Mouse (Mus musculus) CH12.LX (cell line): ENCODE data around the gene Kdm4b.

ENCODE experiments used
- CTCF ChIP-seq, 2 experiments: IDR thresholded peaks in 1 of 2; conservative IDR thresholded peaks in 1 of 2; 2 replicates each; pipeline ENCODE4 v1.5.1; 2011 to 2012; ENCODE audit warnings: low read depth in 2 of 2, low read length in 2 of 2, improper control_type of control experiment in 1 of 2, inconsistent platforms in 1 of 2, mild to moderate bottlenecking in 1 of 2, moderate library complexity in 1 of 2
- E2F4 ChIP-seq: IDR thresholded peaks from 2 replicates; pipeline ENCODE4 v1.6.1; 2011; ENCODE audit warnings: low read depth, low read length, improper control_type of control experiment; ENCODE audit not compliant: insufficient replicate concordance
- EP300 ChIP-seq: IDR thresholded peaks from 2 replicates; pipeline ENCODE4 v1.6.1; 2011; ENCODE audit warnings: low read length, improper control_type of control experiment
- KAT2A ChIP-seq: IDR thresholded peaks from 2 replicates; pipeline ENCODE4 v1.6.1; 2012; ENCODE audit warnings: low read length, improper control_type of control experiment, inconsistent platforms; ENCODE audit not compliant: insufficient replicate concordance
- MAFK ChIP-seq: IDR thresholded peaks from 2 replicates; pipeline ENCODE4 v1.6.1; 2011; ENCODE audit warnings: low read length, improper control_type of control experiment; ENCODE audit not compliant: insufficient replicate concordance
- MAX ChIP-seq: IDR thresholded peaks from 2 replicates; pipeline ENCODE4 v1.6.1; 2011; ENCODE audit warnings: low read length, improper control_type of control experiment
- MAZ ChIP-seq: IDR thresholded peaks from 2 replicates; pipeline ENCODE4 v1.6.1; 2012; ENCODE audit warnings: low read depth, mild to moderate bottlenecking, inconsistent platforms, low read length, improper control_type of control experiment, moderate library complexity
- NRF1 ChIP-seq: IDR thresholded peaks from 2 replicates; pipeline ENCODE4 v1.6.1; 2014; ENCODE audit warnings: low read depth, mild to moderate bottlenecking, inconsistent platforms, low read length, improper control_type of control experiment, moderate library complexity
- POLR2A ChIP-seq: IDR thresholded peaks from 2 replicates; pipeline ENCODE4 v1.6.1; 2011; ENCODE audit warnings: low read depth, mild to moderate bottlenecking, improper control_type of control experiment, low read length
- RAD21 ChIP-seq: IDR thresholded peaks from 2 replicates; pipeline ENCODE4 v1.6.1; 2011; ENCODE audit warnings: low read depth, mild to moderate bottlenecking, low read length, improper control_type of control experiment, moderate library complexity
- ZNF384 ChIP-seq: IDR thresholded peaks from 2 replicates; pipeline ENCODE4 v1.6.1; 2012; ENCODE audit warnings: low read depth, low read length, improper control_type of control experiment, inconsistent platforms

GRCm38 (mm10) chr17:56380286-56380685, 54.4 kb downstream of the Kdm4b start:
- TF ChIP-seq MAX = no peak
- TF ChIP-seq CTCF (conservative IDR thresholded peaks at IDR 0.05 in 1 of 2, IDR thresholded peaks at IDR 0.05 in 1 of 2; ENCODE audit: low read depth in 2 of 2, low read length in 2 of 2) = no peak
- TF ChIP-seq KAT2A = no peak
- no peak for TF ChIP-seq RAD21
- no peak for TF ChIP-seq E2F4
- no peak for TF ChIP-seq ZNF384
- TF ChIP-seq EP300 = no peak
- TF ChIP-seq MAZ = no peak
- TF ChIP-seq MAFK = no peak
- TF ChIP-seq NRF1 = no peak
- TF ChIP-seq POLR2A = no peak
